Mouse (Mus musculus): ENCODE data around the gene Psmb7. TPM values are rescaled to one million over a fixed set of nuclear protein-coding genes. Genes with fewer than 3 reads are reported as not detected.
A peak's percentile ranks its signal among the peaks of the same experiment; 100 is the strongest.

Psmb7 gene
- polyA plus RNA-seq, 1 experiment from 2014 or later, result 340 TPM

DNA sequence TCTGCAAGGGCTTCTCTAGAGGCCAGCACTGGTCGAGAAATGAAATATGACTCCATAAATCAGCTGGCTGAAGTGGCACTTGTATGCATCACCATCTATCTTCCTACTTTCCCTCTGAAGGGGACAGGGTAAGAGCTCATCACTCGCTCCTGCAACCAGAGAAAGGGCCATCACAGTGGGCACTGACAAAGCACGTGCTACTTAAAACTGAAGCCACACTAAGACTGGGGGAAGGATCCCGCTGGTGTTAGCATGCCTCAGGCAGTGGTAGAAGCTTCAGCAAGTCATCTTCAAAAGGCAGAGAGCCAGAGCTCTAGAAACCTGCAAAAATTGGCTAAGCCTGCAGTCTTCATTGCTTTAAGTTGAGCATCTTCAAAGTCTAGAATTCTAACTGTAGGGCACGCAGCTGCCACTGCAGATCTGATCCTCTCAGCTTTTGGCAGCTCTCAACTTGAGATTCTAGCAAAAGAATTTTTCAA is 35.0 kb downstream of the Psmb7 start:
- Histone ChIP-seq H3K4me3 (no peak overlapping the region), H3K27me3 (ENCODE audit: low read depth, poor library complexity, severe bottlenecking) (no peaks in the 10 kb centered on the region), H3K27ac (no peak overlapping the region), H3K36me3 (peaks cover 74% of the 10 kb centered on the region), H3K9me3 (replicated peaks) (no peaks in the 10 kb centered on the region), H3K4me1 (0 out of 2 replicates have a peak, but pooled peaks cover 3% of the 10 kb centered on the region)
- DNase-seq (ENCODE audit: low spot score), result no peak
- WGBS, result 84% methylated on average over 5 of the region's 5 CpGs

- peaks cover 63% of the 10 kb centered on the region for H3K36me3 ChIP-seq
- 80% methylated on average over 1 of the region's 1 CpGs for WGBS
- H3K9me3 ChIP-seq (replicated peaks), result no peaks in the 10 kb centered on the region
- no peak overlapping the region for H3K4me3 ChIP-seq
- no peak overlapping the region for H3K27ac ChIP-seq
- no peak for DNase-seq (ENCODE audit: low spot score)
- H3K4me1 ChIP-seq, result 0 out of 2 replicates have a peak, but pooled peaks cover 3% of the 10 kb centered on the region
- H3K27me3 ChIP-seq (ENCODE audit: low read depth, poor library complexity, severe bottlenecking), result no peaks in the 10 kb centered on the region
Observed at GRCm38 (mm10) chr2:38607716-38608115, 36.2 kb downstream of the Psmb7 start.

- no peak for DNase-seq (ENCODE audit: low spot score)
- H3K9me3 ChIP-seq (replicated peaks), result no peaks in the 10 kb centered on the region
- no peaks in the 10 kb centered on the region for H3K27me3 ChIP-seq (ENCODE audit: low read depth, poor library complexity, severe bottlenecking)
- H3K4me3 ChIP-seq, result no peak overlapping the region
- no peak overlapping the region for H3K27ac ChIP-seq
- H3K4me1 ChIP-seq, result peaks cover 7% of the 10 kb centered on the region; the same call in 1 of the 2 replicates
- peaks cover 30% of the 10 kb centered on the region for H3K36me3 ChIP-seq
Observed at GRCm38 (mm10) chr2:38600842-38601241, 43.0 kb downstream of the Psmb7 start.

GRCm38 (mm10) chr2:38598395-38598794 is 45.5 kb downstream of the Psmb7 start:
- DNase-seq (ENCODE audit: low spot score), result no peak
- 96% methylated on average over 2 of the region's 2 CpGs for WGBS
- Histone ChIP-seq H3K36me3 (peaks cover 39% of the 10 kb centered on the region), H3K4me1 (peaks cover 4% of the 10 kb centered on the region; the same call in 1 of the 2 replicates), H3K9me3 (replicated peaks) (no peaks in the 10 kb centered on the region), H3K4me3 (no peak overlapping the region), H3K27ac (no peak overlapping the region), H3K27me3 (ENCODE audit: low read depth, poor library complexity, severe bottlenecking) (no peaks in the 10 kb centered on the region)

- no peak overlapping the region for H3K27ac ChIP-seq
- no peak overlapping the region for H3K4me3 ChIP-seq
- H3K36me3 ChIP-seq, result peaks cover 39% of the 10 kb centered on the region
- H3K9me3 ChIP-seq (replicated peaks), result no peaks in the 10 kb centered on the region
- H3K4me1 ChIP-seq, result peaks cover 4% of the 10 kb centered on the region; the same call in 1 of the 2 replicates
- WGBS, result 100% methylated on average over 1 of the region's 1 CpGs
- DNase-seq (ENCODE audit: low spot score), result no peak
- H3K27me3 ChIP-seq (ENCODE audit: low read depth, poor library complexity, severe bottlenecking), result no peaks in the 10 kb centered on the region
Observed at GRCm38 (mm10) chr2:38597896-38598295, 46.0 kb downstream of the Psmb7 start.

GRCm38 (mm10) chr2:38594874-38595273 is 49.0 kb downstream of the Psmb7 start:
- Histone ChIP-seq H3K27me3 (ENCODE audit: low read depth, poor library complexity, severe bottlenecking) (no peaks in the 10 kb centered on the region), H3K4me3 (no peak overlapping the region), H3K27ac (no peak overlapping the region), H3K4me1 (no peaks in the 10 kb centered on the region), H3K9me3 (replicated peaks) (no peaks in the 10 kb centered on the region), H3K36me3 (peaks cover 53% of the 10 kb centered on the region)
- 86% methylated on average over 7 of the region's 7 CpGs for WGBS
- DNase-seq (ENCODE audit: low spot score), result no peak

- 77% methylated on average over 6 of the region's 6 CpGs for WGBS
- no peaks in the 10 kb centered on the region for H3K4me1 ChIP-seq
- peaks cover 71% of the 10 kb centered on the region for H3K36me3 ChIP-seq
- no peak overlapping the region for H3K27ac ChIP-seq
- DNase-seq (ENCODE audit: low spot score), result no peak
- H3K9me3 ChIP-seq (replicated peaks), result no peaks in the 10 kb centered on the region
- H3K4me3 ChIP-seq, result no peak overlapping the region
- no peaks in the 10 kb centered on the region for H3K27me3 ChIP-seq (ENCODE audit: low read depth, poor library complexity, severe bottlenecking)
Observed at GRCm38 (mm10) chr2:38591751-38592459, 52.0 kb downstream of the Psmb7 start.

GRCm38 (mm10) chr2:38586733-38587132 is 57.2 kb downstream of the Psmb7 start:
- H3K27me3 ChIP-seq (ENCODE audit: low read depth, poor library complexity, severe bottlenecking), result no peaks in the 10 kb centered on the region
- H3K9me3 ChIP-seq (replicated peaks), result no peaks in the 10 kb centered on the region
- H3K4me3 ChIP-seq, result no peak overlapping the region
- WGBS, result 76% methylated on average over 6 of the region's 6 CpGs
- peaks cover 85% of the 10 kb centered on the region for H3K36me3 ChIP-seq
- H3K27ac ChIP-seq, result no peak overlapping the region
- H3K4me1 ChIP-seq, result peaks cover 17% of the 10 kb centered on the region
- no peak for DNase-seq (ENCODE audit: low spot score)

DNA sequence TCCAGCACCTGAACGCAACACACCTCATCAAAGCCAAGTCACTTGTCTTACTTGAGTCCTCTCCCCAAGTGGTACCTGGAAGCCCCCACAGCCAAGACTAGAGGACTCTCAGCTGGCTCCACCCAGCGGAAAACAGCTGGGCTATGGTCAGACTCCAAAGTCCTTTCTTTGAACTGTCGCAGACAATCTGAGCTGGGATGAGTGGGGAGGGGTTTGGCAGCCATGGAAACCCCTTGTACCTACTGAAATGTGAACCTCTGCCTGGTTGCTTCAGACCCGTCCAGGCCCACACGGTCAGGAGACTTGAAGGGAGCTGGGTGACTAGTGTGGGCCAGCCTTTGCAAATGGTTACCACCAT is 58.5 kb downstream of the Psmb7 start:
- Histone ChIP-seq H3K9me3 (replicated peaks) (no peaks in the 10 kb centered on the region), H3K4me3 (no peak overlapping the region), H3K4me1 (peaks cover 17% of the 10 kb centered on the region), H3K27ac (0 out of 2 replicates have a peak overlapping the region, but pooled peaks have one; percentile 50), H3K27me3 (ENCODE audit: low read depth, poor library complexity, severe bottlenecking) (no peaks in the 10 kb centered on the region), H3K36me3 (peaks cover 83% of the 10 kb centered on the region)
- no peak for DNase-seq (ENCODE audit: low spot score)
- WGBS, result 47% methylated on average over 5 of the region's 5 CpGs

DNA sequence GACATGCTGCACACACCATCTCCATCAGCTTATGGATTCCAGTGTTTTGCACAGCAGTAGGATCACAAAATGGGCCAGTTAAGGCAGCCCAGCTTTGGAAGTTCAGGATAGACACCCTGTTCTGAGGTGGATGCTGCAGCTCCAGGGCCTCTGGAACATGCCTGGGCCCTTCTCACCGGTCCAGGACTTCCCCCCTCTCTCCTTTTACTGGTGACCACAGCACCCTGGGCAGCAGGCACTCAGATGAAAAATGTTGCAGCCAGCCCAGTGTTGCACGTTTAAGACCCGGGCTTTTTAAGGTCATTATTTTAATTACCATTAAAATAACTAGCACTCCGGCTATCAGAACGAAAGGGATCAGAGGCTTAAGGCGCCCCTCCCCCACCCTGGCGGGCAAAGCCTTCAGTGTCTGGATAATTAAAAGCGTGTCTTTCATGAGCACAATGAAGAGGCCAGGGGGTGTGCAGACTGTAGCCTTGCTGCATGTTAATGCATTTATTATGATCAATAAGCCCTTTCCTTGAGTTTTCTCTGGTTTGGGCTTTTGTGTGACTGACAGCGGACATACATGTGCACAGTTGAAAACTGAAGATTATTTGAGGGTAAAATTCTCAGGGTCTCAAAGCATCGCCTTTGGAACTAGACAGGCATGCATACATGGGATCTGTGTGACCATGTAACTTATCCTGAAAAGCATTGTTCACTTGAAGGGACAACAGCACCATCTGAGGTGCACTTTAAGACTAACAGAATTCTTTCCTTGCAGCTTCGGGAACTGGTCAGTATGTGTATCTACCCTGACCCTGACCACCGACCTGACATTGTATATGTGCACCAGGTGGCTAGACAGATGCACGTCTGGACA is 59.1 kb downstream of the Psmb7 start:
- Histone ChIP-seq H3K9me3 (replicated peaks) (no peaks in the 10 kb centered on the region), H3K27me3 (ENCODE audit: low read depth, poor library complexity, severe bottlenecking) (no peaks in the 10 kb centered on the region), H3K4me3 (no peak overlapping the region), H3K36me3 (peaks cover 83% of the 10 kb centered on the region), H3K27ac (peak overlapping the region; percentile 50; the same call in 1 of the 2 replicates), H3K4me1 (peaks cover 17% of the 10 kb centered on the region)
- DNase-seq (ENCODE audit: low spot score), result no peak
- 50% methylated on average over 13 of the region's 13 CpGs for WGBS

DNA sequence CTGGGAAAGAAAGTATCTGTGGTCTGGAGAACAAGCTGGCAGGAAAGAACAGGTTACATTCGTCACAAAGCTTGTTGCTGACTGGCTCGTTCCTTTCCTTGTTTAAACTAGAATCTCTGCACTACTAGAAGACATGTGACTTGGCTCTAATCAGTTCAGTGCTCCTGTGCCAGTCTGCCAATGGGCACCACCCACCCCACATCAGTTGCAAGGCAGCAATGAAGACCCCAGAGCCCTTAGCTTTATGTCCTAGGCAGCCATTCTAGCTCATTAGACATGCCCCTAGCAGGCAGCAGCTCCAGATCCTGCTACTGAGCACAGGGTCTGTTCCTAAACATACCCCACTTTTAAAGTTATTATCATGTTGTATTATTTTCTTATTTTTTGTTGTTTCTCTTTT is 59.9 kb downstream of the Psmb7 start:
- peaks cover 83% of the 10 kb centered on the region for H3K36me3 ChIP-seq

GRCm38 (mm10) chr2:38579528-38579927 is 64.4 kb downstream of the Psmb7 start:
- no peak for DNase-seq (ENCODE audit: low spot score)
- Histone ChIP-seq H3K27me3 (ENCODE audit: low read depth, poor library complexity, severe bottlenecking) (no peaks in the 10 kb centered on the region), H3K9me3 (replicated peaks) (no peaks in the 10 kb centered on the region), H3K4me3 (no peak overlapping the region), H3K4me1 (peaks cover 7% of the 10 kb centered on the region), H3K27ac (no peak overlapping the region), H3K36me3 (peaks cover 82% of the 10 kb centered on the region)
- WGBS, result 37% methylated on average over 1 of the region's 1 CpGs

More for the DNA sequence above, 59.9 kb downstream of the Psmb7 start:
- WGBS, result 84% methylated on average over 2 of the region's 2 CpGs
- Histone ChIP-seq H3K27me3 (ENCODE audit: low read depth, poor library complexity, severe bottlenecking) (no peaks in the 10 kb centered on the region), H3K27ac (no peak overlapping the region), H3K9me3 (replicated peaks) (no peaks in the 10 kb centered on the region), H3K4me3 (no peak overlapping the region), H3K4me1 (peaks cover 17% of the 10 kb centered on the region)
- no peak for DNase-seq (ENCODE audit: low spot score)
